In the genomic region with DNA sequence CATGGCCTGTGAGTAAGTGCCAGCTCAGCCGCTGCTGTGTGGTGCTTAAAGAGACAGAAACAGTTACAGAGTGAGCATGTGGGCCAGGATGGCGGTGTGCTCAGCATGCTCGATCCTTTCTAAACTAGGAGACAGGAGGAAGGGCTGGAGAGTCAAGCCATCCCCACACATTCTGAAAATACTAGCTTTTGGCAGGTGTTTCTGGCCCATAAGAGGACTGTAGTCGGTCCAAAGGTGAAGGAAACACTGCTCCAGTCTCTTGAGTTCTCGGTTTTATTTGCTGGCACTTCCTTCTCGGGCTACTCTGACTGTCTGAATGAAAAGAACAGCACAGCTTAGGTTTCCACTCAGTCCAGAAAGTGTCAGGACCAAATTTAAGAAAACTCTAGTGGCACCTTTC, we compare ENCODE assay signal across 30 mouse cellular contexts. TPM values are rescaled to one million over a fixed set of nuclear protein-coding genes. Genes with fewer than 3 reads are reported as not detected.
A peak's percentile ranks its signal among the peaks of the same experiment; 100 is the strongest.
DNase-seq lines count a peak whose midpoint lies in the region; ATAC-seq and TF ChIP-seq lines count a peak whose summit lies in the region.
"Had no signal": no experiment of that assay in that cellular context is flagged by ENCODE, and none has a peak within 500 bp of the region (broad histone marks: within the 10 kb centered on the region; RNA-seq: fewer than 3 reads in every experiment).

No protein-coding gene starts in this region.

- TF ChIP-seq CTCF in kidney, postnatal 0 days (IDR thresholded peaks at IDR 0.05; ENCODE audit: low read depth), result no peak

- H3K4me2 ChIP-seq in kidney, embryonic 16.5 days (replicated peaks; ENCODE audit: low read depth, low read length), result no peak overlapping the region
- H3K4me2 ChIP-seq in intestine, embryonic 15.5 days (replicated peaks), result no peak overlapping the region
- H3K4me2 ChIP-seq in kidney, postnatal 0 days (ENCODE audit: low read length), result no peak overlapping the region
- peak overlapping the region; percentile 24 for H3K4me2 ChIP-seq in myocyte (ENCODE audit: low read depth)
- no peak overlapping the region for H3K4me2 ChIP-seq in forebrain, embryonic 11.5 days (ENCODE audit: low read depth, low read length, severe bottlenecking)
- H3K4me2 ChIP-seq: heart, embryonic 11.5 days; hindbrain, embryonic 12.5 days; liver, embryonic 12.5 days; neural tube, embryonic 15.5 days had no signal

- no peaks in the 10 kb centered on the region for H3K36me3 ChIP-seq in kidney, embryonic 16.5 days (ENCODE audit: insufficient read depth, low read length)
- no peaks in the 10 kb centered on the region for H3K36me3 ChIP-seq in intestine, embryonic 15.5 days
- H3K36me3 ChIP-seq in kidney, postnatal 0 days (ENCODE audit: insufficient read depth, low read length), result no peaks in the 10 kb centered on the region
- no peaks in the 10 kb centered on the region for H3K36me3 ChIP-seq in myocyte (ENCODE audit: control insufficient read depth, insufficient read depth)
- H3K36me3 ChIP-seq in forebrain, embryonic 11.5 days (ENCODE audit: control insufficient read depth, insufficient read depth, low read length), result no peaks in the 10 kb centered on the region
- H3K36me3 ChIP-seq: hindbrain, embryonic 12.5 days; liver, embryonic 12.5 days; neural tube, embryonic 15.5 days had no signal

- DNase-seq in kidney, adult 8-10 months, result peak; percentile 53 to 71
- DNase-seq in kidney, postnatal 0 days (ENCODE audit: low spot score), result no peak
- DNase-seq in forebrain, embryonic 11.5 days (ENCODE audit: low spot score), result no peak
- DNase-seq: adrenal gland, adult 8-10 months; cerebellum, adult 8-10 months; cerebellum, postnatal 25 days; gastrocnemius, adult 2 months; gastrocnemius, postnatal 36 days; heart, adult 18-20 months; heart, postnatal 36 days; layer of hippocampus, postnatal 36 days; liver, postnatal 0 days; lung, postnatal 36 days; midbrain, embryonic 14.5 days; retina, postnatal 1 day; right cerebral cortex, postnatal 14 days; thymus, adult 18-20 months; thymus, postnatal 36 days had no signal

- H3K9ac ChIP-seq in kidney, embryonic 16.5 days (replicated peaks; ENCODE audit: low read length), result no peak overlapping the region
- H3K9ac ChIP-seq in intestine, embryonic 15.5 days, result no peak overlapping the region
- H3K9ac ChIP-seq in kidney, postnatal 0 days (ENCODE audit: low read depth, low read length), result no peak overlapping the region
- H3K9ac ChIP-seq in forebrain, embryonic 11.5 days (ENCODE audit: low read length), result no peak overlapping the region
- H3K9ac ChIP-seq: hindbrain, embryonic 12.5 days; liver, embryonic 12.5 days; liver, postnatal 0 days; neural tube, embryonic 15.5 days had no signal

- no peak overlapping the region for H3K27ac ChIP-seq in kidney, embryonic 16.5 days (ENCODE audit: low read length)
- H3K27ac ChIP-seq in intestine, embryonic 15.5 days, result peak overlapping the region; percentile 59
- H3K27ac ChIP-seq in kidney, postnatal 0 days, result peak overlapping the region; percentile 14; the same call in 1 of the 2 replicates
- H3K27ac ChIP-seq in forebrain, embryonic 11.5 days (ENCODE audit: low read depth, low read length), result no peak overlapping the region
- H3K27ac ChIP-seq: gastrocnemius, adult 2 months; hindbrain, embryonic 12.5 days; hindbrain, postnatal 0 days; liver, embryonic 12.5 days; neural tube, embryonic 15.5 days had no signal

- no peaks in the 10 kb centered on the region for H3K27me3 ChIP-seq in kidney, embryonic 16.5 days (ENCODE audit: insufficient read depth, low read length)
- no peaks in the 10 kb centered on the region for H3K27me3 ChIP-seq in intestine, embryonic 15.5 days (replicated peaks)
- no peaks in the 10 kb centered on the region for H3K27me3 ChIP-seq in kidney, postnatal 0 days (ENCODE audit: insufficient read depth, low read length)
- no peaks in the 10 kb centered on the region for H3K27me3 ChIP-seq in myocyte (ENCODE audit: control insufficient read depth, insufficient read depth, insufficient read length)
- no peaks in the 10 kb centered on the region for H3K27me3 ChIP-seq in forebrain, embryonic 11.5 days (ENCODE audit: control insufficient read depth, insufficient read depth, low read length)
- H3K27me3 ChIP-seq: hindbrain, embryonic 12.5 days; liver, embryonic 12.5 days; neural tube, embryonic 15.5 days had no signal

- no peak for ATAC-seq in kidney, embryonic 16.5 days (ENCODE audit: low FRiP score, low TSS enrichment)
- peak; percentile 66 for ATAC-seq in intestine, embryonic 15.5 days
- ATAC-seq in kidney, postnatal 0 days (replicated peaks; ENCODE audit: low FRiP score, low read depth), result no peak
- ATAC-seq in megakaryocyte progenitor cell, adult 5-6 weeks (replicated peaks; ENCODE audit: poor library complexity), result no peak
- ATAC-seq in forebrain, embryonic 11.5 days (replicated peaks; ENCODE audit: low FRiP score), result no peak
- ATAC-seq: activated CD4-positive, CD25-positive, alpha-beta regulatory T cell, adult 4 months; CD4-positive, CD25-positive, alpha-beta regulatory T cell, adult 4 months; forebrain, embryonic 14.5 days; hindbrain, postnatal 0 days; liver, embryonic 12.5 days; liver, postnatal 0 days had no signal

- no peaks in the 10 kb centered on the region for H3K9me3 ChIP-seq in kidney, embryonic 16.5 days (ENCODE audit: low read length)
- no peaks in the 10 kb centered on the region for H3K9me3 ChIP-seq in intestine, embryonic 15.5 days
- no peaks in the 10 kb centered on the region for H3K9me3 ChIP-seq in kidney, postnatal 0 days (replicated peaks; ENCODE audit: low read length)
- no peaks in the 10 kb centered on the region for H3K9me3 ChIP-seq in forebrain, embryonic 11.5 days (ENCODE audit: control insufficient read depth, low read length)
- H3K9me3 ChIP-seq: hindbrain, embryonic 12.5 days; liver, embryonic 12.5 days; neural tube, embryonic 15.5 days had no signal

- peaks cover 5% of the 10 kb centered on the region for H3K4me1 ChIP-seq in kidney, embryonic 16.5 days (ENCODE audit: insufficient read depth, low read length)
- H3K4me1 ChIP-seq in intestine, embryonic 15.5 days (replicated peaks), result no peaks in the 10 kb centered on the region
- no peaks in the 10 kb centered on the region for H3K4me1 ChIP-seq in kidney, postnatal 0 days (replicated peaks; ENCODE audit: insufficient read depth, low read length)
- no peaks in the 10 kb centered on the region for H3K4me1 ChIP-seq in forebrain, embryonic 11.5 days (replicated peaks; ENCODE audit: control insufficient read depth, insufficient read depth, low read length)
- H3K4me1 ChIP-seq: hindbrain, embryonic 12.5 days; neural tube, embryonic 15.5 days had no signal

- H3K4me3 ChIP-seq in kidney, embryonic 16.5 days (ENCODE audit: low read length), result no peak overlapping the region
- H3K4me3 ChIP-seq in intestine, embryonic 15.5 days (replicated peaks), result no peak overlapping the region
- no peak overlapping the region for H3K4me3 ChIP-seq in kidney, postnatal 0 days (replicated peaks; ENCODE audit: low read depth, low read length)
- no peak overlapping the region for H3K4me3 ChIP-seq in myocyte
- H3K4me3 ChIP-seq in forebrain, embryonic 11.5 days (ENCODE audit: low read depth, low read length), result no peak overlapping the region
- H3K4me3 ChIP-seq: gastrocnemius, adult 2 months; hindbrain, embryonic 12.5 days; liver, embryonic 12.5 days; neural tube, embryonic 15.5 days had no signal

- no peak for TF ChIP-seq POLR2A in myocyte (IDR thresholded peaks at IDR 0.05; ENCODE audit: insufficient read length, low read depth)

- 74% methylated on average over 6 of the region's 6 CpGs for WGBS in kidney, embryonic 16.5 days
- WGBS in intestine, embryonic 15.5 days, result 63% methylated on average over 6 of the region's 6 CpGs
- WGBS in kidney, postnatal 0 days, result 71% methylated on average over 6 of the region's 6 CpGs
- 81% methylated on average over 6 of the region's 6 CpGs for WGBS in forebrain, embryonic 11.5 days

- H3K79me2 ChIP-seq in myocyte (ENCODE audit: control insufficient read depth, insufficient read depth), result no peaks in the 10 kb centered on the region

- H3ac ChIP-seq in myocyte (ENCODE audit: control insufficient read depth, insufficient read length), result no peak overlapping the region

RNA-seq across cellular contexts. Expression of a gene that starts 9.3 kb away (rescaled TPM):
- 869 and 947 TPM in 2 replicates for polyA plus RNA-seq in kidney, embryonic 16.5 days (2015; fragmentation: Nextera tagmentation; extraction: Ambion mirVana)
- 772 and 821 TPM in 2 replicates for polyA plus RNA-seq in intestine, embryonic 15.5 days (2015; fragmentation: Nextera tagmentation; extraction: Ambion mirVana)
- 966 and 1,010 TPM in 2 replicates for polyA plus RNA-seq in kidney, postnatal 0 days (2015; fragmentation: Nextera tagmentation; extraction: Ambion mirVana)
- 746 TPM for polyA plus RNA-seq in myocyte (2012; fragmentation: generic; extraction: Trizol)
- total RNA-seq in megakaryocyte progenitor cell, adult 5-6 weeks (2015), result 370 and 377 TPM in 2 replicates
- total RNA-seq in megakaryocyte progenitor cell, adult 5-6 weeks (2017), result 591 and 829 TPM in 2 replicates
- polyA plus RNA-seq in forebrain, embryonic 11.5 days (2014; fragmentation: Nextera tagmentation; extraction: Ambion mirVana), result 501 and 559 TPM in 2 replicates

RNA-seq across cellular contexts. Expression of a gene that starts 24.5 kb away (rescaled TPM):
- polyA plus RNA-seq in kidney, embryonic 16.5 days (2015; fragmentation: Nextera tagmentation; extraction: Ambion mirVana), result 1,468 and 1,536 TPM in 2 replicates
- polyA plus RNA-seq in intestine, embryonic 15.5 days (2015; fragmentation: Nextera tagmentation; extraction: Ambion mirVana), result 1,436 and 1,568 TPM in 2 replicates
- 2,101 and 2,104 TPM in 2 replicates for polyA plus RNA-seq in kidney, postnatal 0 days (2015; fragmentation: Nextera tagmentation; extraction: Ambion mirVana)
- 231 TPM for polyA plus RNA-seq in myocyte (2012; fragmentation: generic; extraction: Trizol)
- total RNA-seq in megakaryocyte progenitor cell, adult 5-6 weeks (2015), result 400 and 435 TPM in 2 replicates
- 254 and 304 TPM in 2 replicates for total RNA-seq in megakaryocyte progenitor cell, adult 5-6 weeks (2017)
- polyA plus RNA-seq in forebrain, embryonic 11.5 days (2014; fragmentation: Nextera tagmentation; extraction: Ambion mirVana), result 1,036 and 1,079 TPM in 2 replicates

RNA-seq across cellular contexts. Expression of a gene that starts 33.1 kb away (rescaled TPM):
- polyA plus RNA-seq in kidney, embryonic 16.5 days (2015; fragmentation: Nextera tagmentation; extraction: Ambion mirVana), result 144 and 169 TPM in 2 replicates
- 110 and 118 TPM in 2 replicates for polyA plus RNA-seq in intestine, embryonic 15.5 days (2015; fragmentation: Nextera tagmentation; extraction: Ambion mirVana)
- polyA plus RNA-seq in kidney, postnatal 0 days (2015; fragmentation: Nextera tagmentation; extraction: Ambion mirVana), result 82.7 and 89.6 TPM in 2 replicates
- polyA plus RNA-seq in myocyte (2012; fragmentation: generic; extraction: Trizol), result 20.0 TPM
- 179 and 194 TPM in 2 replicates for total RNA-seq in megakaryocyte progenitor cell, adult 5-6 weeks (2015)
- 414 and 474 TPM in 2 replicates for total RNA-seq in megakaryocyte progenitor cell, adult 5-6 weeks (2017)
- 342 and 352 TPM in 2 replicates for polyA plus RNA-seq in forebrain, embryonic 11.5 days (2014; fragmentation: Nextera tagmentation; extraction: Ambion mirVana)

RNA-seq across cellular contexts. Expression of a gene that starts 47.4 kb away (rescaled TPM):
- 27.0 and 30.6 TPM in 2 replicates for polyA plus RNA-seq in kidney, embryonic 16.5 days (2015; fragmentation: Nextera tagmentation; extraction: Ambion mirVana)
- polyA plus RNA-seq in intestine, embryonic 15.5 days (2015; fragmentation: Nextera tagmentation; extraction: Ambion mirVana), result 23.0 and 24.6 TPM in 2 replicates
- polyA plus RNA-seq in kidney, postnatal 0 days (2015; fragmentation: Nextera tagmentation; extraction: Ambion mirVana), result 20.3 and 21.8 TPM in 2 replicates
- 17.2 TPM for polyA plus RNA-seq in myocyte (2012; fragmentation: generic; extraction: Trizol)
- 36.9 and 44.9 TPM in 2 replicates for total RNA-seq in megakaryocyte progenitor cell, adult 5-6 weeks (2015)
- total RNA-seq in megakaryocyte progenitor cell, adult 5-6 weeks (2017), result 19.8 and 23.0 TPM in 2 replicates
- polyA plus RNA-seq in forebrain, embryonic 11.5 days (2014; fragmentation: Nextera tagmentation; extraction: Ambion mirVana), result 33.6 and 33.9 TPM in 2 replicates

RNA-seq across cellular contexts. Expression of a gene that starts 47.5 kb away (rescaled TPM):
- 28.8 and 40.2 TPM in 2 replicates for polyA plus RNA-seq in kidney, embryonic 16.5 days (2015; fragmentation: Nextera tagmentation; extraction: Ambion mirVana)
- polyA plus RNA-seq in intestine, embryonic 15.5 days (2015; fragmentation: Nextera tagmentation; extraction: Ambion mirVana), result 25.2 and 26.4 TPM in 2 replicates
- 24.5 and 25.8 TPM in 2 replicates for polyA plus RNA-seq in kidney, postnatal 0 days (2015; fragmentation: Nextera tagmentation; extraction: Ambion mirVana)
- 18.9 TPM for polyA plus RNA-seq in myocyte (2012; fragmentation: generic; extraction: Trizol)
- total RNA-seq in megakaryocyte progenitor cell, adult 5-6 weeks (2015), result 35.5 and 56.1 TPM in 2 replicates
- 12.0 and 17.6 TPM in 2 replicates for total RNA-seq in megakaryocyte progenitor cell, adult 5-6 weeks (2017)
- 33.5 and 33.7 TPM in 2 replicates for polyA plus RNA-seq in forebrain, embryonic 11.5 days (2014; fragmentation: Nextera tagmentation; extraction: Ambion mirVana)

Comparison
In these comparisons a context has a peak if more than half of its experiments do, and no peak if none do; other contexts are left out.
1. DNase-seq: peak in kidney, adult 8-10 months (2 of 2); none in kidney, postnatal 0 days (single experiment) and forebrain, embryonic 11.5 days (single experiment).
2. H3K27ac ChIP-seq: peak in intestine, embryonic 15.5 days (single experiment) and kidney, postnatal 0 days (single experiment); none in kidney, embryonic 16.5 days (single experiment) and forebrain, embryonic 11.5 days (single experiment).